Mouse (Mus musculus): ENCODE measurements around the gene Rbm44.

Rbm44 gene

DNA sequence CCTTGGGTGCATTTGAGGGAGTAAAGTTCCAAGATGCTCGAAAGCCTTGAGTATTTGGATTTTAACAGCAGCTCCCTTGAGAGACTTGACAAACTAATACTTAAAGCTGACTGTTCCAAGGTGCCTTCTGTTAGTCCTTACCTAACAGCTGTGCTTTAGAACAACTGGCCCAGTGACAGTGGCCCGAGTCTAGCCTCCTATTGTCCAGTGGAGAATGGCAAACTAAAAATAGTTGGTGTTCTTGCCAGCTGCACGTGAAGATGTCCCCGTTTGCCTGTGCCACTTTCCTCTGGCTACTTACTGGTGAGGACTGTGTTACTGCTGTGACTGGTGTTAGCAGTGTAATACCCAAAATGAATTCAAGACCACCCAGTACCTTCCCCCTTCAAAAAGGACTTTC is 32.0 kb downstream of the Rbm44 start:
- DNase-seq (ENCODE audit: extremely low read depth, low read depth, low spot score), result no peak

- DNase-seq (ENCODE audit: extremely low read depth, low read depth, low spot score), result no peak
Observed at GRCm38 (mm10) chr1:91179086-91179485, 34.2 kb downstream of the Rbm44 start.

DNA sequence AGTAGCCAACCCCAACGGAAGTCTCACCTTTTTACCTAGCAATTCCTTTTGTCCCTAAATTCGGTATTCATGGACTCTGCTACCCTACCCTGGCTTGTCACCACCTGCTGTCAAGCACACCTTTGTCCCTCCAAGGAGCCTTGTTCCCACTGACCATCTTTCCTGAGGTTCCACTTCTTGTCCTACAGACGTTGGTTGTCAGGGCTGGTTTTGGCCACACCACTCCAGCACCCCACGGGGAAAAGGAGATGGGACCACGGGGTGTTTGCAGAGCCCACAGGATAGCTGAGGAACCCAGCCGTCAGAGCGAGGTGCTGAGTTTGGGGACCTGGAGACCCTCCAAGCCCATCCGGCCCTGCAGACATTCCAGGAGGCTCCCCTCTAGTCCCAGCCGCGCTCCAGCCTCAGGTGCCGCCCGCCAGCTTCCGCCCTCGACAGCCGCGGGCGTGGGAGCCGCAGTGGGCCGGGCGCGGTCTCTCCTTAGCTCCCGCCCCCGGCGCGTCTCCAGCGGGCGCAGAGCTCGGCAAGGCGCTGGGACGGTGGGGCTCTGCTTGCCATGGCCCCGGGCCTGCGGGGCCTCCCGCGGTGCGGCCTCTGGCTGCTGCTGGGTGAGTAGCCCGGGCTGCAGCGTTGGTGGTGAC is 34.8 kb downstream of the Rbm44 start, which contains the start of gene Ramp1:
Ramp1 (plus strand) TSS at position 290 of the 641 bp plus-strand sequence.
- DNase-seq (ENCODE audit: extremely low read depth, low read depth, low spot score), result no peak

DNA sequence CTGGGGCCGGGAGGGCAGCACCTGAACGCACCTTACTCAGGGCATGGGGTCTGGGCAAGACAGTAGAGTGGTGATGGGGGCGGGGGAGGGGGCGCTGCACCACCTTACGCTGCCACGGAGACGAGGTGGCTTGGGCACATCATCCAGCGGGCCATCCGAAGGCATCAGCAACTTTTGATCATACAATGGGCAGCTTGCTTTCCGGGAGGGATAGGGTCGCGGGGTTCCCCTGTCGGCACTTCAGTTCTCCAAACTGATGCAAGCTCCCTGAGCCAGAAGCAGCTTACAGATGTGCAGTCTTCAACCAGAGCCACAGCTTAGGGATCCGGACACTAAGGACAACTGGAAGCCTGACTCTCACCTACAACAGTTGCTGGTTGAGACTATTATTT is 35.3 kb downstream of the Rbm44 start:
- no peak for DNase-seq (ENCODE audit: extremely low read depth, low read depth, low spot score)

DNA sequence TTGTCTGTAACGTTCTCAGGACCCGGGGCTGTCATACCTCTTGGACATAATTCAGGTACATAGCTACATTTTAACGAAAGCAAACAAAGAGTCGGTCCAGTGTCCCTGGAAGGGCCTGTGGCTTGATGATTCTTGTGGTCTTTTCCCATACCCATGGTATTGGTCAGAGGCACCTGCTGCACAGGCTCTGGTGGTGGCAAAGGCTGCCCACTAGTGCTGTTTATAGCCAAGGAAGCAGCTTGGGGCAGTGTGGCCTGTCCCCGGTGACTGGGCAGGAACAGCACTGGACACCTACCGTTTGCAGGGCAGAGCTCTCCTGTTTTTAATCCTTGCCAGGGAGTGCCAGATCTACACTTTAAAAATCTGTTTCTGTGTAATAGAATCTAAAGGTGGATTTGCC is 35.8 kb downstream of the Rbm44 start:
- no peak for DNase-seq (ENCODE audit: extremely low read depth, low read depth, low spot score)

DNA sequence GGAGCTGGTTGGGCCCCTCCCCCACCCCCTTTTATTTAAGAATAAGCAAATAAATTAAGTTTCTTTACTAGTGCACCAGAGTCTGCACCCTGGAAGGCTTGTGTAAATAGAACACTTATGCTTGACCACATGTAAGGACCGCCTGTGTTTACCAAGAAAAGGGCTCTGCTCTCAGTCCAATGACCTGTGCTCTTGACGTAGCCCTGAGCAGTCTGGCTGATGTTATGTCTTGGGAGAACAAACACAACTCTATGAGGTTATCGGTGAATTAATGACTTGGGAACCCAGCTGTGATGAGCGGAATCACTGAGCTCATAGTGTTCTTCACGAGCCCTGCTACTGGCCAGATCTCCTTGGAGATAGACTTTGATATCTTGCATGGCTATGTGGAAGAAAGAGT is 36.4 kb downstream of the Rbm44 start:
- no peak for DNase-seq (ENCODE audit: extremely low read depth, low read depth, low spot score)

DNA sequence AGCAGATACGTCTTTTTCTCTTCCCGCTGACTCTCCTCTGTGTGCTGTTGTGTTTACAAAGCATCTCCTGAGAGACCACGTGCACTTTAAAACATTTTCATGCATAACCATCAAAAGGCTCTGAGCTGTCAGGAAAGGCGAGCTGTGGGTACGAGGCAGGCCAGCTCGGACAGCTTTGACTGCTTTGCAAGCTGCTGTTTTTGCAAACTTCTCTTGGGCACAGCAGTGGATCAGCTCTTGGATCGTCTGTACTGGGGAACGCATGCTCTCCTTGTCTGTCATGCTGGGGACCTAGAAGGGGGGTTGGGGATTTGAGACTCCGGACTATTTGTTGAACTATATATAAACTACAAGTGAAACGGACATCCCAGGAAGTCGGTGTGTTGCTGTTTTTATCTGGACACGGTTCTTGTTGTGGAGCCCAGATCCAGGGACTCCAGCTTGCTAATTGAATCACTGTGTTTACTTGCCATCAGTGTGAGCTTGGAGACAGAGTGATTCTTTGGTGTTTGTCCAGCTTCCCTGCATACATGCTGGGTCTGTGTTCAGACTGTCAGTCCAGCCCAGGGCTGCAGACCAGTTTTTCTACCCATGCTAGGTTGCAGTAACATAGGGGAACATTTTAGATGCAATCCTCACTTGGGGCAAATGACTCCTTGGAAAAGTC is 37.0 kb downstream of the Rbm44 start:
- DNase-seq (ENCODE audit: extremely low read depth, low read depth, low spot score), result no peak

DNA sequence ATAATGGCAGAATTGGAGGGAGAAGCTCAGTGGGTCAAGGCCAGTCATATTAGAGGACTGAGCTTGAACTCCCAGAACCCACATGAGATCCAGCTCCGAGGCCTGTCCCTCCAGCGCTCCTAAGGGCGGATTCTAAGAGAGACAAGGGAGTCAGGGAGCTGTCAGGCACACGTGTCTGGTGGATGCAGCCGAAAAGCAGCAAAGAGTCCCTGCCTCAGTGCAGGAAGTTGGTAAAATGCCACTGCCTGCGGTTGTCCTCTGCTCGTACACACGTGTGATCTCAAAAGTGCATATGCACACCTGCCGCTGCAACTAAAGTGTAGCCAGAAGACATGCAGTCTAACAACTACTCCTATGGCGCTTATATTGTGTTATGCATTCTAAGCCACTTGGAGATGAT is 38.4 kb downstream of the Rbm44 start:
- no peak for DNase-seq (ENCODE audit: extremely low read depth, low read depth, low spot score)

GRCm38 (mm10) chr1:91186677-91187076 is 41.8 kb downstream of the Rbm44 start:
- DNase-seq (ENCODE audit: extremely low read depth, low read depth, low spot score), result no peak

DNA sequence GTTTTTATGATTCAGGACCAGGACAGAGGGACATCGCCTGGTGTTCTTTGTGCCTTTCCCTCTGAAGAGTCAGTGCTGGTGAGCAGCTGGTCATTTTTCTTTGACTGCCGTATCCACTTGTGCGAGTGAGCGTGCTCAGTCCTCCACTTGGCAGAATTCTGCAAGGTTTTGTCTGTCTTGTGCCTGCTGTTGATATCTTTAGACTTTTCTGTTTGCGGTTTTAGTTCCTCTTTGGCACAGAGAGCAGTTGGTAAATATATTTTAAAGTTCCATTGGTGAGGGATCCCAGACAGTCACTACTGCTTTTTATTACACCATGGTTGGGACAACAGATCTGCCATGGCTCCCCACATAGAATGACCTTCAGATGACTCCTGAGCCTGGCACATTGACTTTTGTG is 42.4 kb downstream of the Rbm44 start:
- DNase-seq (ENCODE audit: extremely low read depth, low read depth, low spot score), result no peak

DNA sequence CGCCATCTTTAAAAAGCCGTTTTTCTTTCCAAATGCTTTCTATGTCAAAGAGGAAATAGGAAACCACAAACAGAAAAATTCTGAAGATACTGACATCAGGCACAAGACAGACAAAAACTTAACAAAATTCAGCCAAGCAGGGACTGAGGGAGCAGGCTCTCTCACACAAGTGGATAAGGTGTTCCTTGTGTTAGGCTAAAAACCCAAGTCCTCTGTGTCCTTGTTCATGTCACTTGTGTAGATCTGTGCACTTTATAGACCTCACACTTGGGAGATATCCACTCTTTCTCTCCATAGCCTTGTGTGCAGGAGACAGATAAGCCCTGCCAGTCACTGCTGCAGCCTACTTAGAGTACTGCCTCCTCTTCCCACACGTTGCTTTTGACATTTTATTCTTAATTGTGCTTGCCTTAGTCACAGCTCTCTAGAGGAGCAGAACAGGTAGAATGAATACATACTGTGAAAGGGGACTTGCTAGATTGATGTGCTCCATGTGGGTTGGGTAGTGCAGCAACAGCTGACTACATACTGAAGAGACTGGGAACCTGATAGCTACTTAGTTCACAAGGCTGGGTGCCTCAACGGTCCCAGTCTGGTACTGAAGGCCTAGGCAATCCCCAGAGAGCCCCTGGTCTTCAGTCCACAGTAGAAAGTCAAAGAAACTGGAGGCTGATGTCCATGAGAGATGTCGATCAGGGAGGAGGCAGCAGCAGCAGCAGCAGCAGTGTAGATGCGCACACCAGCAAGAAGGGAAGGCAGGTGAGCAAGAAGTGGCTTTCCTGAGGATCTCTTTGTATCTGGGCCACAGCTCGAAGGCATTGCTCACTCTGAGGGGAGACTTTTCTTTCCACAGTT is 43.1 kb downstream of the Rbm44 start:
- DNase-seq (ENCODE audit: extremely low read depth, low read depth, low spot score), result no peak

DNA sequence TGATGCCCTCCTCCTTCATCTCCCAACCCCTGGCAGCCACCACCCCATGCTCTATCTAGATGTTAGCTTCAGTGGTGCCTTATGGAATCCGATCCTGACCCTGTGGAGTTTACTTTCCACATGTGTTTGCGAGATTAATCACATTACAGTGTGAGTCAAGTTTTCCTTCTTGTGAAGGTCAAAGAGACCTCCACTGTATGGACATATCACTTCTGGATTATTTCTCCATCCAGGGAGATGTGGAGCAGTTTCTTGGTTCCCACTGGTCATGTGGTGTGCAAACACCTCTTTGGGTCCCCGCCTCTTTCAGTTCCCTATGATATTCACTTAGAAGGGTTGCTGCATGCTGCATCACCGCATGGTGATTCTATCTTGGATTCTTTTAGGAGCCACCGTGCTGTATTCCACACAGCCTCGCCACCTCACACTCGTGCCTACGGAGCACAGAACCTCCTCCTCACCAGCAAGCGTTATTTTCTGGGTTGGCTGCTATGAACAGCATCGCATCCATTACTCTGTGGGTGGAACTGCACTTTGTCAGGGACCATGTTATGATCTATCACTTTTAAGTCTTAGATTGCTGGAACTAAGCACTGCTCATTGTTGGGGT is 44.1 kb downstream of the Rbm44 start:
- no peak for DNase-seq (ENCODE audit: extremely low read depth, low read depth, low spot score)

- no peak for DNase-seq (ENCODE audit: extremely low read depth, low read depth, low spot score)
Observed at GRCm38 (mm10) chr1:91192184-91192583, 47.3 kb downstream of the Rbm44 start.

- DNase-seq (ENCODE audit: extremely low read depth, low read depth, low spot score), result no peak
Observed at GRCm38 (mm10) chr1:91193242-91193641, 48.4 kb downstream of the Rbm44 start.

DNA sequence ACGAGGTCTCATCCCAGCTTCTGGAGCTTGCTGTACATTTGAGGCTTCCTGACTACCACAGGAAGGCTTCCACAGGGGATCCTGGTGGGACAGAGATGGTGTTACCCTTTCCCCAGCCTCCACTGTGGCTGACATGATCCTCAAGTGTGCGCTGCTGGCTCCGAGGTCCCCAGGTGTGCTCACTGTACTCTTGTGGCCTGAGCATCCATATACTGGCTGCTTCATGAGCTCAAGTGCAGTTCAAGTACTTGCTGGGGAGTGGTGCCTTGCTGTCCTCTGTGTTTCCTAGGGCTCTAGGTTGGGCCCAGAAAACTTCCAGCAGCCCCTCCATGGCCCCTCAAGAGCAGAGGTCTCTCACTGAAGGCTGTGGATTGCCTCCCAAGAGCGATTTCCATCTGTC is 48.8 kb downstream of the Rbm44 start:
- no peak for DNase-seq (ENCODE audit: extremely low read depth, low read depth, low spot score)

DNA sequence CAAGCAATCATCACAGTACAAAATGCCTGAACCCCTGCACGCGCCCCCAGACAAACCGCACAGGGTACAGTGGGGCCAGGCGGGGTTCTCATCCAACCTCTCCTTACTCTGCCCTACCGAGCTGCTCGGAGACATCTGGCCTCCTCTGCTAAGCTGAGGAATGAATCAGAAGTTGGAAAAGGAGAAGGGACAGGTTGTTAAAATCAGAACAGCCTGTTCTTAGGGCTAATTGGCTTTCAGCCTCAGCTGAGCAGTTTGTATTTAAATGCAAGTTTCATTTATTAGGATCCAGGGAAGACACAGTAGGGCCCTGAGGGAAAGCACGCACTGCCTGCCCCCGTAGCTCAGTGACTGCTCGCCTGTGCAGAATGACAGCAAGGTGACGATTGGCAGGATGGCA is 54.9 kb downstream of the Rbm44 start:
- DNase-seq (ENCODE audit: extremely low read depth, low read depth, low spot score), result no peak

DNA sequence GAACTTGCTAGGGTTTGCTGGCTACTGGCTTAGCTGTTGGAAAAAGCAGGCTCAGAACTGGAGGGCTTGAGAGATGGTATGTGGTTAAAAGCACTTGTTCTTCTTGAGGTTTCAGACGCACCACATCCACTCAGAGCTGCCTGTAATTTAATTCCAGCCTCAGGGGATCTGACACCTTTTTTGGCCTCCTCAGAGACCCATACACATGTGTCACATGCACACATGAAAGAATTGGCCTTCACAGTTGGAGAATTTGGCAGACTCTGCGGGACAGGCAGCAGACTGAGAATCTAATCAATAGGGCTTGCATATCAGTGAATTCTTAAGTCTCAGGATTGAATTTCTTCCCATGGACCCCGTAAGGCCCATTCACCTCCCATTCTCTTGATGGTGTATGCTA is 56.2 kb downstream of the Rbm44 start:
- DNase-seq (ENCODE audit: extremely low read depth, low read depth, low spot score), result no peak

- no peak for DNase-seq (ENCODE audit: extremely low read depth, low read depth, low spot score)
Observed at GRCm38 (mm10) chr1:91204221-91204765, 59.4 kb downstream of the Rbm44 start.

DNA sequence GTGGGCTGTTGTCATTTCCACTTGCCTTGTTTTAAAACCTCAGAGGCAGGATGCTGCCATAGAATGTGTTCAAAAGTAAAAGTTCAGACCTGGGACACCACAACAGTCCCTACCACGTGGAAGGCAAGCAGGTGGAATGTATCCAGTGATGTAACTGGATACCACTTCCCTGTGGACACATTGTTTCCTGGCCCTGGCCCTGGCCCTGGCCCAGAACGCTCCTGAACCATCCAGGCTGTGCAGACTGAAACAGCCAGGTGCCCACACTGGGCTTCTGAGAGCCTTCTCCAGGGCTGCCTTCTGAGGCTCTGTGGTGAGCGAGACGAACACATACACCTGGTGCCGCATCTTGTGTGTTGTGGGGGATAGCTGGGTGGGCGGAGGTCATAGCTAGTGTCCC is 60.8 kb downstream of the Rbm44 start:
- no peak for DNase-seq (ENCODE audit: extremely low read depth, low read depth, low spot score)

DNA sequence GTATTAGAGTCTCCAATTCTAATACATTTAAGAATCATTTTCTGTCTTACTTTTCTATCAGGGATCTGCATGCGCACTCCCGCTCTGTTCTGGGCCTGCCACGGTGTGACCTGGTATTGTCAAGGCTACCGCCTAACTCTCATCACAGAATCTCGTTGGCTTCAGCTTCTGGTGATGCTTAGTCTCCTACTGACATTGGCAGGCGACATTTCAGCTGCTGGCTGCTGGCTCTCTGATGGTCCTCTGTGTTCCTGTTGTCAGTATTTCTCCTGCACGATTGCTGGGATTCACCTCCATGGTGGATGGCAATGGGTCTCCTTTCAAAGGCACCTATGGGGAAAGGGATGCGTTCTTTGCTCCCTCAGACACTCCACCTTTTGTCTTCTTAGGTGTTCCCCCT is 61.4 kb downstream of the Rbm44 start:
- DNase-seq (ENCODE audit: extremely low read depth, low read depth, low spot score), result no peak

- DNase-seq (ENCODE audit: extremely low read depth, low read depth, low spot score), result no peak
Observed at GRCm38 (mm10) chr1:91206873-91207272, 62.0 kb downstream of the Rbm44 start.
